Mouse (Mus musculus) forebrain, embryonic 16.5 days (tissue): ENCODE measurements around the gene Rpl11. TPM values are rescaled to one million over a fixed set of nuclear protein-coding genes. Genes with fewer than 3 reads are reported as not detected.

Experiments
- ATAC-seq: fragments of 200-750 bp; cut with Nextera tagmentation; 2 replicates; pipeline ENCODE4 v1.8.0; 2017; ENCODE audit warnings: mild to moderate bottlenecking, moderate library complexity
- H3K27ac ChIP-seq: fragments of 300-500 bp; sonication (generic); 2 replicates; pipeline ENCODE4 v1.5.1; 2014; ENCODE audit warnings: low read length, control low read depth
- H3K27me3 ChIP-seq: fragments of 300-500 bp; sonication (generic); replicated peaks from 2 replicates; pipeline ENCODE4 v1.6.1; 2014; ENCODE audit warnings: low read length; ENCODE audit not compliant: control insufficient read depth, insufficient read depth
- H3K36me3 ChIP-seq: fragments of 300-500 bp; sonication (generic); 2 replicates; pipeline ENCODE4 v1.6.1; 2014; ENCODE audit not compliant: control insufficient read depth, insufficient read depth
- H3K4me1 ChIP-seq: fragments of 300-500 bp; sonication (generic); replicated peaks from 2 replicates; pipeline ENCODE4 v1.6.1; 2014; ENCODE audit warnings: low read length; ENCODE audit not compliant: control insufficient read depth, insufficient read depth
- H3K4me2 ChIP-seq: fragments of 300-500 bp; sonication (generic); 2 replicates; pipeline ENCODE4 v1.6.1; 2014; ENCODE audit warnings: mild to moderate bottlenecking, low read length, control low read depth
- H3K4me3 ChIP-seq: fragments of 300-500 bp; sonication (generic); replicated peaks from 2 replicates; pipeline ENCODE4 v1.5.1; 2014; ENCODE audit warnings: mild to moderate bottlenecking, low read length, control low read depth
- H3K9ac ChIP-seq: fragments of 300-500 bp; sonication (generic); replicated peaks from 2 replicates; pipeline ENCODE4 v1.6.1; 2014; ENCODE audit warnings: low read depth, low read length, control low read depth
- H3K9me3 ChIP-seq: fragments of 300-500 bp; sonication (generic); 2 replicates; pipeline ENCODE4 v1.6.1; 2016; ENCODE audit warnings: low read length; ENCODE audit not compliant: control insufficient read depth
- WGBS: fragments of 180-500 bp; shearing (Covaris S2); extraction: QIAGEN DNeasy Blood & Tissue Kit; methylation state at CpG from one replicate; pipeline ENCODE4 v1.1.7; 2014; 5-methylcytosine and 5-hydroxymethylcytosine counted together
- polyA plus RNA-seq: library from polyadenylated mRNA; unstranded; fragments of >200 nt; fragmentation: Nextera tagmentation; extraction: Ambion mirVana; gene quantifications from 2 replicates; pipeline ENCODE4 v1.2.1, GENCODE M21; 2015

Gene Rpl11
- polyA plus RNA-seq, 1 experiment from 2014 or later: 302 TPM

DNA sequence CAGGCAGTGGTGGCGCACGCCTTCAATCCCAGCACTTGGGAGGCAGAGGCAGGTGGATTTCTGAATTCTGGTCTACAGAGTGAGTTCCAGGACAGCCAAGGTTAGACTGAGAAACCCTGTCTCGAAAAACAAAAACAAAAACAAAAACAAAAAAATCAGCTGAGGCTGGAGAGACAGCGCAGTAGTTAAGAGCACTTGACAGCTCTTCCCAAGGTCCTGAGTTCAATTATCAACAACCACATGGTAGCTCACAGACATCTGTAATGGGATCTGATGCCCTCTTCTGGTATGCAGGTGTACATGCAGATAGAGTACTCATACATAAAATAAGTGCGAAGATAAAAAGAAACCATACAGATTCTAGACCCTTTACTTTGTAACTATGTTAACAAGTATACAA is 615 bp upstream of the Rpl11 start:
- ATAC-seq: no peak
- Histone ChIP-seq H3K27me3 (no peaks in the 10 kb centered on the region), H3K9me3 (no peaks in the 10 kb centered on the region), H3K9ac (no peak overlapping the region), H3K4me1 (peaks cover 21% of the 10 kb centered on the region), H3K27ac (no peak overlapping the region), H3K4me3 (no peak overlapping the region), H3K4me2 (no peak overlapping the region), H3K36me3 (peaks cover 18% of the 10 kb centered on the region)
- WGBS: 79% methylated on average over 5 of the region's 5 CpGs

DNA sequence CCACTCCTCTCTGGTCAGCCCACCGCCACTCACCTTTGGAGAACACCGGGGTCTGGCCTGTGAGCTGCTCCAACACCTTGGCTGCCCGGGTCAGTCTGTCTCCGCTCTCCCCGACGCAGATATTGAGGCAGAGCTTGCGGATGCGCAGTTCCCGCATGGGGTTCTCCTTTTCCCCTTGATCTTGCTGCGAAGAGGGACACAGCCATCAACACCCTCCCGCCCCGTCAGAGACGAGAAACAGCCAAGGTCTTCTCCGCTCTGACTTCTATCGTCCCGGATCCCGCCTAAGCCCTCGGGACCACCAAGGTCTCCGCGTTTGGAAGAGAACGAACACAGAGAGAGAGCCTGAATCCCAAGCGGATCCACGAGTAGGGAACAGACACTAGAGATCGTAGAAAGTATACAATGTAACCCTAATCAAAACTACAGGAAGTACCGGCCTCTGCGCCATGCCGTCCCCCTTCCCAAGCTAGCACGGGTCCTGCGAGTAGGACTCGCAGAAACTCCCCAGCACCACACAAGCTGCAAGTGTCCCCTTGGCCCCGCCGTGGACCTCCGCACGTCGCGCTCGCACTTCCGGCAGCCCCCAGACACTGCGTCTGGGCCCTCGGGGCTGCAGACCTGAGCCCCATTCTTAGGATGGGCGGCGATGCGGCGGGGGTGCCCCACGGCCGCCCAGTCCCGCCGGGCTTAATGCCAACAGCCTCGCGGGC is 538 bp downstream of the Rpl11 start:
- ATAC-seq: peak; percentile 86
- H3K4me1 ChIP-seq: peaks cover 21% of the 10 kb centered on the region
- no peaks in the 10 kb centered on the region for H3K27me3 ChIP-seq
- whole genome bisulfite sequencing: under 1% methylated on average over 48 of the region's 50 CpGs
- H3K4me3 ChIP-seq: peak overlapping the region; percentile 100
- H3K4me2 ChIP-seq: peak overlapping the region; percentile 90
- peaks cover 27% of the 10 kb centered on the region for H3K36me3 ChIP-seq
- H3K27ac ChIP-seq: peak overlapping the region; percentile 93
- H3K9me3 ChIP-seq: no peaks in the 10 kb centered on the region
- peak overlapping the region; percentile 99 for H3K9ac ChIP-seq

DNA sequence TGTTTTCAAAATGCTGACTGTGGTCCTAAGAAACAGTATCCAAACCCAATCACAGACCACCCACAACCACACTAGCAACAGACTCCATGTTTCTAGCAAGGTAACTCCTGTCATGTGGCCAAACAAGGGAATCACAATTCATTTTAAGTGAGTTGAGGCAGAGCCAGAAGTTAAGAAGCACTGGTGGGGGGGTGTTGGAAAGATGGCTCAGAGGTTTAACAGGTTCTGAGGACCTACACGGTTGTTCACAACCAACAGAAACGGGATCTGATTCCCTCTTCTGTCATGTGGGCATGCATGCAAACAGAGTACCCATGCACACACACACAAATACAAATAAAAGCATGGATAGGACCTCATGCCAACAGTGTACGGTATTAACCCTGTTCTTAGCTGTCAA is 1.2 kb downstream of the Rpl11 start:
- Histone ChIP-seq H3K27me3 (no peaks in the 10 kb centered on the region), H3K9me3 (no peaks in the 10 kb centered on the region), H3K27ac (no peak overlapping the region), H3K4me3 (peak overlapping the region; percentile 100), H3K4me2 (peak overlapping the region; percentile 90), H3K9ac (peak overlapping the region; percentile 99), H3K4me1 (peaks cover 21% of the 10 kb centered on the region), H3K36me3 (peaks cover 29% of the 10 kb centered on the region)
- ATAC-seq: no peak
- 4% methylated on average over 3 of the region's 3 CpGs for WGBS

DNA sequence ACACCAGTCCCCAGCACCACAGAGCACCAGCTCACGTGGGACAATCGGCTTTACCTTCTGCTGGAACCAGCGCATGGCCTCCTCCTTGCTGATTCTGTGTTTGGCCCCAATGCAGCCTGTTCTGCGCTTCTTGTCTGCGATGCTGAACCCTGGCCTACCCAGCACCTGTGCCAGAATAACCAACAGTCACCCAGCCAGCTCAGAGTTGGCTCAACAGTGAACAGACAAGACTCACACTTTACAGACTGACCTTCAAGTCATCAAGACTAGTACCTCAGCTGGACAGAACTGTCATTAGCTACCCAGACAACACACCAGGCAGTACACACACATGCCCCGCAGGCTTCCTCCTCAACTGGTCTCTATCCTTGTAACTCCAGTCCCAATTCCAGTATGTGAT is 3.0 kb downstream of the Rpl11 start:
- Histone ChIP-seq H3K27ac (no peak overlapping the region), H3K27me3 (no peaks in the 10 kb centered on the region), H3K4me1 (peaks cover 21% of the 10 kb centered on the region), H3K4me3 (no peak overlapping the region), H3K36me3 (peaks cover 29% of the 10 kb centered on the region), H3K9me3 (no peaks in the 10 kb centered on the region), H3K9ac (no peak overlapping the region), H3K4me2 (no peak overlapping the region)
- WGBS: 92% methylated on average over 6 of the region's 6 CpGs
- no peak for ATAC-seq

DNA sequence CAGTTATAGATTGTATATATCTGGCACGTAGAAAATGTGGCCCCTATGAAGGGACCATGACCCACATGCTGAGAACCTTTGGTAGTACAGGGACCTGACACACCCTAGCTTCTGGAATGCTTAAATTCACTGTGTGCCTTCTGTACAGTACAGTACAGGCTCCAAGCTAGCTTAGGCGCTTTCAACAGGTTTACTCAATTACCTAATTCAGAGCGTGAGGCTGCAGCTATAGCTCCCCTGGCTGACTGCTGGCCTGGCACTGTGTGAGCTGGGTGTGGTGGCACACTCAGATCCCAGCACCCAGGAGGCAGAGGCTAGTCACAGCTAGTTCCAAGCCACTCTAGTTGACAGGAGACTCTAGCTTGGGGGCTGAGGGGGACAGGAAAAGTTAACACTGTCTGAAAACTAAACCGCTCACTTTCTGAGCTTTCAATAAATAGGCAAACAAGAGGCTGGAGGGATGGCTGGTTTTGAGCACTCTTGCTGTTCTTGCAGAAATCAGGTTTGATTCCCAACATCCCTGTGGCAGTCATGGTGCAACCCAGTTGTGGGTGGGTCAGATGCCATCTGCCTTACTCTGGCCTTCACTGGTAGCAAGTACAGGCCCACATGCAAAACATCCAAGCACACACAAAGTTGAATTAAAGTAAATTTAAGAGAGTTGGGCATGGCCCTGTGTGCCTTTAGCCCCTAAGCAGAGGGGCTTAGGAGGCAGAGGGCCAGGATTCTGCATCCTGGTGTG is 4.8 kb downstream of the Rpl11 start:
- peaks cover 21% of the 10 kb centered on the region for H3K4me1 ChIP-seq
- no peak for ATAC-seq
- H3K9ac ChIP-seq: no peak overlapping the region
- H3K4me3 ChIP-seq: no peak overlapping the region
- H3K9me3 ChIP-seq: no peaks in the 10 kb centered on the region
- no peaks in the 10 kb centered on the region for H3K27me3 ChIP-seq
- 77% methylated on average over 4 of the region's 4 CpGs for WGBS
- H3K4me2 ChIP-seq: no peak overlapping the region
- H3K36me3 ChIP-seq: peaks cover 32% of the 10 kb centered on the region
- no peak overlapping the region for H3K27ac ChIP-seq

DNA sequence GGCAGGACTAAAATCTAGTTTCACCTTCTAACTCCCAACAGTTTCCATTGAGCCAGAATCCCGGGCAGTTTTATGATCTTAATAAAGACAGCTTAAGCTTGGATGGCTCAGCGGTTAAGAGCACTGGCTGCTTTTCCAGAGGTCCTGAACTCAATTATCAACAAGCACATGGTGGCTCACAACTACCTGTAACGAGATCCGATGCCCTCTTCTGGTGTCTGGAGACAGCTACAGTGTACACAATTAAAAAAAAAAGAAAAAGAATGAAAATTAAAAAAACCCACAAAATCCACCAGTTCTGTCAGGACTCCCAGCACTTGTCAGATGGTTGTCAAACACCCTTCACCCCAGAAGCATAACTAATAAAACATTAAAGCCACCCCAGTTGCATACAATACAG is 5.6 kb downstream of the Rpl11 start:
- Histone ChIP-seq H3K36me3 (peaks cover 32% of the 10 kb centered on the region), H3K9me3 (no peaks in the 10 kb centered on the region)
- WGBS: 56% methylated on average over 4 of the region's 4 CpGs

DNA sequence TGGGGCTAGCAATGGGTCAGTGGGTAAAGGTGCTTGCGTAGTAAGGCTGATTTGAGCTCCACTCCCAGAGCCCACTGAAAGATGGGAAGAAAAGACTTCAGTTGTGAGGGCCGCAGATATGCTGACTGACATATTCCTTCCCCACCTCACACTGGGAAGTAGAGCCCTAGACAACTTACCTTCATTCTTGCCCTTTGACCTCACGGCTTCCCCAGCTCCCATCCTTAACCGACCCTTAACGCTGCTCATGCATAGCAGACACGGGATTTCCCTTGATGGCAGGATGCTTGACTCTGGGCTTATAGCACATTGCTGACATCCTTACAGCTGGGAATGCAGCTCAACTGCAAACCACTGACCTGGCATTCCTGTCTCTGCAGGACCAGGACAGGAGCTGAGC is 6.3 kb downstream of the Rpl11 start:
- WGBS: 84% methylated on average over 6 of the region's 6 CpGs
- ATAC-seq: no peak
- Histone ChIP-seq H3K36me3 (peaks cover 32% of the 10 kb centered on the region), H3K4me1 (peaks cover 17% of the 10 kb centered on the region), H3K27me3 (no peaks in the 10 kb centered on the region), H3K4me2 (no peak overlapping the region), H3K9ac (no peak overlapping the region), H3K9me3 (no peaks in the 10 kb centered on the region), H3K4me3 (no peak overlapping the region), H3K27ac (no peak overlapping the region)

More for the DNA sequence above, 5.6 kb downstream of the Rpl11 start:
- Histone ChIP-seq H3K4me2 (no peak overlapping the region), H3K4me3 (no peak overlapping the region), H3K9ac (no peak overlapping the region), H3K27me3 (no peaks in the 10 kb centered on the region), H3K27ac (no peak overlapping the region), H3K4me1 (peaks cover 21% of the 10 kb centered on the region)
- no peak for ATAC-seq

DNA sequence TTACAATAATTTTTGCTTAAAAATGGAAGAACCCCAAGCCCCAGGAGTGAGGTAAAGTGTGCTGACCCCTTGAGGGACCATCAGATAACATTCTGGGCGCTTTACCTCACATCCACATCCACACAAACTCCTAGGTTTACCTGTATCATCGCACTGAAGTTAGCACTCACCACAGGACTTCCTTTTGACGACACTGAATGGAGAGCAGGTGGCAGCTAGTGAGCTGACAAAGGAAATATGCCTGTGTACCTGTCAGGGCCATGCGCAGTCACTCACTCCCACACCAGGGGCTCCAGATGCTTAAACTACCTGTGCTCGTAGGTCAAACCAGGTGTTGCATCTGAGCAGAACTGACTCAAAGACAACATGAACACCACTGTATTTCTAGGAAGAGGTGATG is 8.1 kb downstream of the Rpl11 start:
- Histone ChIP-seq H3K36me3 (peaks cover 23% of the 10 kb centered on the region), H3K4me2 (no peak overlapping the region), H3K27ac (no peak overlapping the region), H3K9me3 (no peaks in the 10 kb centered on the region), H3K4me3 (no peak overlapping the region), H3K4me1 (no peaks in the 10 kb centered on the region), H3K9ac (no peak overlapping the region), H3K27me3 (no peaks in the 10 kb centered on the region)
- no peak for ATAC-seq
- 93% methylated on average over 5 of the region's 5 CpGs for WGBS

DNA sequence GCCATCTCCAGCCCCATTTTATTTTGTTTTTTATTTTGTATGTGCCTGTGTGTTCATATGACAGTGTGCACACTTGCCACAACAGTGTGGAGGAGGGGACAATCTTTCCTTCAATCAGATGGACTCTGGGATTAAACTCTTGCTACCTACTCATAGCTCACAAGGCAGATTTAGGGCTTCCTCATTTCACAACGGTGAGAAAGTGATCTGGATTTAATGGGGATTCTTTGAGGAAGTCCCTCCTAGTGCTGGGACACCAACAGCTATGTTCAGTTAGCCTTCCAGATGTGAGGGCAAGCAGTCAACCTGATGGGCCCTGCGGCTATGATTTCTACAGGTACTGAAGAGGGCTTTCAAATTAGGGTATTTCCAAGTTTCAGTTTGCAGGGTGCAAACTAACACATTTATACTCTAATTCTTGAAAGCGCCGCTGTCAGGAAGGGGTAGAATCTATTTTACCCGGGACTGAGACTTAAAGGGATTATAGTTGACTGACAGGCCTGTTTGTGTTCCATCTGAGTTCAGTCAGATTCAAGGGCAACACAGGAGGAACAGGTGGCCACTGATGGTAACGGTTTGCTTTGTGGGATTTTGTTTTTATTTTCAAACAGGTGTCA is 9.3 kb downstream of the Rpl11 start:
- ATAC-seq: no peak
- H3K4me3 ChIP-seq: no peak overlapping the region

More for the DNA sequence above, 9.3 kb downstream of the Rpl11 start:
- H3K9me3 ChIP-seq: no peaks in the 10 kb centered on the region
- peaks cover 15% of the 10 kb centered on the region for H3K36me3 ChIP-seq
- no peak overlapping the region for H3K9ac ChIP-seq
- H3K4me1 ChIP-seq: no peaks in the 10 kb centered on the region
- H3K4me2 ChIP-seq: no peak overlapping the region
- H3K27me3 ChIP-seq: no peaks in the 10 kb centered on the region
- H3K27ac ChIP-seq: no peak overlapping the region
- 76% methylated on average over 6 of the region's 6 CpGs for WGBS
